Mouse (Mus musculus) mature B cell (primary cell): ENCODE results near the gene Gm10697.
"Not testable (repeated sequence)": the region's sequence is repeated elsewhere in the genome, so short reads cannot be mapped to it uniquely, and the experiment has no call there.

Experiments
- in situ Hi-C: fragments of 300-500 bp; cut with MboI; formaldehyde crosslinking; loops from 2 replicates; pipeline ENCODE4 v1.14.3; 2019

The Gm10697 gene

DNA sequence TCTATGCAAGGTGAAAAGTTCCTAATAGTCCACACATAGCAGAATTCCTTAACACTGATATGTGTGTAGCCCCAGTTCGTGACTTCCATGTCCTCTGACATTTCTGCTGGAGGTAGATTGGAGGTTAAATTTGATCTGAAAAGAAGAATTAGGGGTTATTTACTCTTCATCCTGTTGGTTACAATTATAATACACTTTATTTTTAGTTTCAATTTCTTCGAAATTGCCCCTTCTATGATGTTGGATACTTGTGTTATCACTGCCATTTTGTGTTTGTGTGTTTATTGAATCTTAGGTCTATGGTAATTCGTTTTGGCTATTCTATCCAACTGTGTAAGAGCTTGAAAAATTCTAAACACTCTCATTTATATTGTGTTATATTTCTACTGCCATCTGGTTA, at the start of gene Gm10697:
Gm10697 (minus strand) TSS at position 101 of the 400 bp plus-strand sequence.
- in situ Hi-C loops, result not testable (repeated sequence)

DNA sequence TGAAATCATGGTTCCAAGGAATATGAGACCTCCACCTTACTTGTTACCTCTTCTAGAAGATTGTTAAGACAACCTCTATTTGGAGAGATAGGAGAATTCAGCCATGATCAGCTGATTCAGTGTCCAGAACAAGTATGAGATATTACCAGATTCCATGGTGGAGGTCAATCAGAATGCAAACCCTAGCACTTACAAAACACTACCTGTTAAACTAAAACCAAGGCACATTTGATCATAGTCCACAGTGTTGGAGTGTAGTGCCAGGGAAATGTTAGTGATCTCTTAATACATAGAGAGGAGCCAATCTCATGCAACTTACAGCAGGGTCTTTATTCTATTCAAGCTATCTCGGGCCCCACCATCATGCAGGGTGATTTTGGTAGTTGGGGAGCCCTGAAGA, 42.6 kb upstream of the Gm10697 start:
- in situ Hi-C loops, result not testable (repeated sequence)

DNA sequence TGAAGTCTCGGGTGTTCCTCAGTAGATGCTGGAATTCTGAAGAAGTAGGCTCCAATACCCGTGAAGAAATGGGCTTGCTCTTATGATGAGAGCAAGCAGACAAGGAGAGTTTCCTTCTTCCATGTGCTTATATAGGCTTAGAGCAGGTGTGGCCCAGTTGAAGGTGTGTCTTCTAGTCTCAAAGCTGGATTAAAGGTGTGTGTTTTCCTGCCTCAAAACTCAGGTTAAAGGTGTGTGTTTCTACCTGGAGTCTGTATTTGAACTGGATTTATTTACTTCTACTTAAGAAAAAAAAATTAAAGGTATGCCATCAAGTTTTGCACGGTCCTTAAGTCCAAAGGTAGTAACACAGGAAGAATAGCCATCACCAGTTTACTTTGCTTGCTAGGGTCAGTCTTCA, 17.7 kb downstream of the Gm10697 start, which contains the start of gene Gm9125:
Gm9125 (minus strand) TSS at position 101 of the 400 bp plus-strand sequence.
- in situ Hi-C loops, result not testable (repeated sequence)

DNA sequence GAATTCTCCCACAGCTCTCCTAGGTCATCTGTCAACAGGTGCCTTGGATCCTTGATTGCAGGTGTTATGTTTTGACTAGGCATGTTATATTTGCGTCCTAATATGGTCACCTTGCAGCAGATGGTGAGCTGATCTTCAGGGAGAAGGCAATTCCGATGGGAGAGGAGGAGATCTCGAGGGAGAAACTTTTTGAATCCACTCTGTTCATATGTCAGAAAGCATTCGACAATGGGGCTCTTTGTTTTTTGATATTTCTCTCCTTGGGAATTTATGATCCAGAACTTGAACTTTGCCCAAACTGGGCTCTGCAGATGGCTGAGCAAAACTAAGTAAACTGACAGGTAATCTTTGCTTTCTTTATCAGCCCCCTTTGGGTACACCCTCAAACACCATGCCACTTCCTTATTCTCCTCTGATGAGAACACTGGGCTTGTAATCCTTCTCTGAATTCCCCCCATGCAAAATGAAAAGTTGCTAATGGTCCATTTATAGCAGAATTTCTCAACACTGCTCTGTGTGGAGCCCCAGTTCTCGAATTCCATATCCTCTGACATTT, 22.8 kb downstream of the Gm10697 start:
- in situ Hi-C loops, result not testable (repeated sequence)

DNA sequence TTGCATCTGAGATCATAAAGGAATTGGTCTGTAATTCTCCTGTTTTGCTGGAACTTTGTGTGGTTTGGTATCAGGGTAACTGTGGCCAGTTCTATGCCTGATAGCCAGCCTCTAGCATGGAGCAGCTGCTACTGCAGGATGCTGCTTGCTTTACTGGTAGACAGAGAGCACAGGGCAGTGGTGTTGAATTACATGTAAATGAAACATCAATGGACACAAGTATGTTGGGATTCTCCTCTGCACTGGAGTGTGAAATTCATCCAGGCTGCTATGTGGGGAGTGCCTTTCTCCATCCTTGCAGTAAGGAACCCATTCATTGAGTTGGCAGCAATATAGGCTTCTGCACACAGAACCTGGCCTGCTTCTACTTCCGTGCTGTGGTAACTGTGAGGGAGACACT, 34.2 kb downstream of the Gm10697 start:
- in situ Hi-C loops, result not testable (repeated sequence)

DNA sequence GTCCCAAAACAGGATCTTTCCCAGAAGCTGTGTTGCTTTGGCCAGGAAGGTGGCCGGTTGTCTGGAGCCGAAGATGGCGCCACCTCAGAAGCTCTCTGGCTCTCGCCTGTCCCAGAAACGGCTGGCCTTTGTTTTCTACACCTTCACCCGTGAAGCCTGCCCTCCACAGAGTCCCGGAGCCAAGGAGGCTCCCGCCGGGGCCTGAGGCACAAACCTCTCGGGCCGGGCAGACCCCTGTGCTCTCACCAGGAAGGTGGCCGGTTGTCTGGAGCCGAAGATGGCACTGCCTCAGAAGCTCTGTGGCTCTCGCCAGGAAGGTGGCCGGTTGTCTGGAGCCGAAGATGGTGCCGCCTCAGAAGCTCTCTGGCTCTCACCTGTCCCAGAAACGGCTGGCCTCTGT, 38.0 kb downstream of the Gm10697 start:
- in situ Hi-C loops, result not testable (repeated sequence)
